Mouse (Mus musculus) erythroblast, adult 5-6 weeks (primary cell): ENCODE measurements around the gene Plgrkt. TPM values are rescaled to one million over a fixed set of nuclear protein-coding genes. Genes with fewer than 3 reads are reported as not detected.

Experiments
- ATAC-seq: replicated peaks from 2 replicates; pipeline ENCODE4 v1.8.0; 2016; ENCODE audit warnings: moderate number of reproducible peaks, mild to moderate bottlenecking, moderate TSS enrichment, inconsistent platforms; ENCODE audit not compliant: poor library complexity, low FRiP score, severe bottlenecking
- total RNA-seq, 2 experiments: library from RNA; stranded (forward) in 1 of 2; stranded (reverse) in 1 of 2; fragments of 150-400 nt in 1 of 2; fragments of 200-764, 138-1000 nt in 1 of 2; gene quantifications; 2 replicates each; pipeline versions ENCODE4 v1.2.3 to v1.2.4; 2015 to 2017; ENCODE audit warnings: low replicate concordance in 2 of 2

The Plgrkt gene
- total RNA-seq, 2 experiments from 2014 or later = 38.1 to 81.7 TPM

DNA sequence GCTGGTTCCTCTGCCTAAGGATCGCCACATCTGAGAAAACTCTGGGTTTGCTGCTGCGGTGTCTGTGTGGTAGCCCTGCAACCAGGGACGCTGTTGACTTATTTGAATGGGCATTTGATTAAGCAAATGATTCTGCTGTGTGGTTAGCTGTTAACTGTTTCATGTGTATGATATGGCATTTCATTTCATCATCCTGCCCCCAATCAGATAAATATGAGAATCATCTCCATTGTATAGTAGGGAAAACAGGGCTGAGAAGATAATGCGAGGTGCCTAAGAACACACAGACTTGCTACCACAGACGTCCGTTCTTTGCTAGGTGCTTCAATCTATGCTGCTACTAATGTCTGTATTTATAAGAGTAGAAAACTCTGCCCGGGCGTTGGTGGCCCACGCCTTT lies 17.2 kb upstream of the Plgrkt start:
- no peak for ATAC-seq

DNA sequence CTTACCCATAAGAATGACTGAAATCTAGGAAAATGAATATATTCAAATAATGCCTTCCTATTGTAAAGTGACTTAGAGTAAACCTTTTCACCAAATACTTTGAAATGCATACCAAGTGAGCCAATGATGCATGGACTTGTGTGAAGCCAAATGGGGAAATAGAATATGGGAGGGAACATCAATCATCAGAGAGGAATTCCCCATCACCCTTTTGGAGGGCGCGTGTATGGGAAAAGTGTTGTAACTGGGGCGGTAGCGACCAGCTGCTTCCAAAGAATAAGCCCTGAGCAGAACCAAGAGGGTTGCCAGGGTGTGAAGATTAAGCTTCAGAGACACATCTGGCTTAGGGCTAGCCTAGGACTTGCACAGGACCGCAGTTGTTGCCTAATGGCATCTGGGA lies 16.2 kb upstream of the Plgrkt start:
- no peak for ATAC-seq

DNA sequence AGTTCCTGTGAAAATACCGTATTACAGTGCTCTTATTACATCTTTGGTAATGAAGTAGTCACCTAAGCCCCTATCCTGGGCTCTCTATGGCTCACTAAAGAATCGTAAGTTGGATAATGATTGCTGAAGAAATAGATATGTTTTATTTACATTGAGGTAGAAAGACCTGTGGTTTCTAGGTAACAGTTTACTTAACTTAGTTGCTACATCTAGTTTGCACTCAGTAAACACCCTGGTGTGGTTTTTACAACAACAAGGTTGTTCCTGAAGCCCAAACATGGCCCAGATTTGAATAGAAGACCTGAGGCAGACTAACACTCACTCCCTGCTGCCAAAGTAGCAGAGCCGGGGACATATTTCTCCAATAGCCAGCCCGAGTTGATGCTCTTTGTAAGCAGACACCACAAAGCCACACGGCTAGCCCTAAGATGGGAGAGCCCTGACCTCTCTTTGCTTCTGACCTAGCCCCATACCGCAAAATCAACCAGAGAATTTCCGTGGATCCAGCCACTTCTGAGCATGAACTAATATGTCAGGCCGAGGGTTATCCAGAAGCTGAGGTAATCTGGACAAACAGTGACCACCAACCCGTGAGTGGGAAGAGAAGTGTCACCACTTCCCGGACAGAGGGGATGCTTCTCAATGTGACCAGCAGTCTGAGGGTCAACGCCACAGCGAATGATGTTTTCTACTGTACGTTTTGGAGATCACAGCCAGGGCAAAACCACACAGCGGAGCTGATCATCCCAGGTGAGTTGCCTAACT lies 12.8 kb upstream of the Plgrkt start:
- ATAC-seq = no peak

DNA sequence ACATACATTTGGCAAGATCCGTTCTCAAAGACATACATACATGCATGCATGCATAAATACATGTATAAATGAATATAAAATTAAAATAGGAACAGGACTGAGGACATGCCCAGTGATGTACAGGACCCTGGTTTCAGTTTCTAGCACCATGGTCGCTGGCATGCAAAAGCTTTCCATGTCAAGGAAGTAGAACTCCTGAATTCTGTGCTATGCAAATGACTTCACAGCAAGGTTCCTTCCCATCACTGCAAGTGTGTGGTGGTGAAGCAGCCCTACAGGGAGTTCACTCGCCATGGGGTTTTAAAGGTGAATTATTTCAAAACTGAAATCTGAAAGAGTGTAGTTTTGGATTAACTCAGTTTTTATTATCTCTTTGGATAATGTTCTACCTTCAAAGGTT lies 9.2 kb upstream of the Plgrkt start:
- ATAC-seq = no peak

DNA sequence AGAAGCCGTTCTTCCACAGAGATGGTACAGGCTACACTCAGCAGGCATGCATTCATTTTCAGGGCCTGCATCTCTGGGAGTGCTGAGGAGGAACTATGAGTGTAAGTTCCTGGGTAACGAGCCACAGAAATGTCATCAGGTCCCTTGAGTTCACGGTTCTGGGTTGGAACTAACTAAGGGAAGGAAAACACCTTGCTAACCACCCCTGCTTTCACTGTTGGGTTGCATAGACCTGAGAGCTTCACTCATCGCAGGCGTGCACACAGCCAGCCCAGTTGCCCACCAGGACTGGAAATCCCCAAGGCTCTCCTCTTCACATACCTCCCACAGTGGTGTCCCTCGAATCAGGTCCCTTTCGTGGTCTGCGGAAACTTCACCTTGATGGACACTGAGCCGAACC lies 7.8 kb upstream of the Plgrkt start:
- ATAC-seq = no peak

DNA sequence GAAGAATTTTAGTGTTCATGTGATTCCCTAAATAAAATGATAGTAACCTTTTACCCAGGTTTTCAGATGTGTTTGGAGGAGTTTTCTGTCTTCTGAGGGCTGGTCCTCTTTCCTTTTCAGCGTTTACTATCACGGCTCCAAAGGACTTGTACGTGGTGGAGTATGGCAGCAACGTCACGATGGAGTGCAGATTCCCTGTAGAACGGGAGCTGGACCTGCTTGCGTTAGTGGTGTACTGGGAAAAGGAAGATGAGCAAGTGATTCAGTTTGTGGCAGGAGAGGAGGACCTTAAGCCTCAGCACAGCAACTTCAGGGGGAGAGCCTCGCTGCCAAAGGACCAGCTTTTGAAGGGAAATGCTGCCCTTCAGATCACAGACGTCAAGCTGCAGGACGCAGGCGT lies 6.2 kb upstream of the Plgrkt start:
- ATAC-seq = no peak

DNA sequence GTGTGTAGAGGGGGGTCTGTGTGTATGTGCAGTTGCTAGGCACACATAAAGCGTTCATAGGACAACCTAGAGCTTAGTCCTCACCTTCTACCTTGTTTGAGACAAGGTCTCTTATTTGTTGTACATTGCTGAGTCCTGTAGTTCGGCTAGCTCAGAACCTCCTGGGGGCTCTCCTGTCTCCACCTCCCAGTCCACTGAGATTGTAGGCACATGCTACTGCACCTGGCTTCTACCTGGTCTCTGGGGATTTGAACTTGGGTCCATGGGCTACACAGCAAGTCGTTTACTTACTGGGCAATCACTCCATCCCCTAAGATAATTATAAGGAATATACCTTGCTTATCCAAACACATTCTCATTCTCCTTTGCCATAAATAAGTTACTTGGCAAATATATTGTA lies 5.4 kb upstream of the Plgrkt start:
- ATAC-seq = no peak

DNA sequence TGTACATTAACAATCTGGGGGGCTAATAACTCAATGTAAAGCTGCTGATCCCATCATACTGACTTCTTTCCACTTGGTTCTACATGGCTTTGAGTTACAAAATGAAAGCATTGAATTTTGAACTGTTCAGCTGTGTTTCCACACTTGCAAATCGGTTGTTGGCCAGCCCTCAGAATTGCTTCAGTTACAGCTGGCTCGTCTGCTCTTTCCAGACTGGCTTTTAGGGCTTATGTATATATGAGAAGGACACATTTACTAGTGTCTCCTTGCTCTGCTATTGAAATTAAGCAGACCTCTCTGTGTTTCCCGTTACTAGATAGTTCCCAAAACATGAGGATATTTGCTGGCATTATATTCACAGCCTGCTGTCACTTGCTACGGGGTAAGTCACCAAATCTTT lies 4.9 kb upstream of the Plgrkt start:
- ATAC-seq = no peak

DNA sequence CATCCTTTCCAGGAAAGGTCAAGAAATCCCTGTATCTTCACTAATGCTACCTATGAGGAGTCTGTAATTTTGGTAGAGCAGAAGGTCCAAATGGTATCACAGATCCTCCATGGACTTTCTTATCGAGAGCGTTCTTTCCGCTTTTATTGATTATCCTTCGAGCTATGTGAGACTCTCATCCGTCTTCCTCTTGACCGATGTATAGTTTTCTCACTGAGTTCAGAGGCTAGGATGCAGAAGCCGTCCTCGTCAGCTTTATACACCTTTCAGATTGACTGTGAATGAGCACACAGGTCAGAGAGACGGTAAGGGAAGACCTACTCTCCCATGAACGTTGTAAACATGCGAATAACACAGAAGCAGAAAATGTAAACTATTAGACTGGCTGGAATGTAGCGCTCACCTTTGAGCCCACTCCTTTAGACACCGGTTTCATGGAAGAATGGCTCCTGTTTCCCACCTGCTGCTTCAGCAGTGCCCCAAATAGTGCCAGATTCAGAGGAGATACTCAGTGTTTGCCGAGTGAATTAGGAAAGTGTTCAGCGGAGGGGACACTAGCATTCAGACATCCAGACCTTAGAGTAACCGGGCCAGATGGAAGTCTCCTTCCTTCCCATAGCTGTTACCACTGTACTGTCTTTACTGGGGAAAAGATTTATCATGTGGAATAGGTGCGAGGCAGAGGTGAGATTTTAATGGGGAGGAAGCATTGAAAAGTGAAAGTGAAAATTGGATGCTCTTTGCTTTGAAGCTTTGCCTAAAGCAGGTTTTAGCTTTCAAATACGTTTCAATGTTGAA lies 4.3 kb upstream of the Plgrkt start:
- ATAC-seq = no peak

DNA sequence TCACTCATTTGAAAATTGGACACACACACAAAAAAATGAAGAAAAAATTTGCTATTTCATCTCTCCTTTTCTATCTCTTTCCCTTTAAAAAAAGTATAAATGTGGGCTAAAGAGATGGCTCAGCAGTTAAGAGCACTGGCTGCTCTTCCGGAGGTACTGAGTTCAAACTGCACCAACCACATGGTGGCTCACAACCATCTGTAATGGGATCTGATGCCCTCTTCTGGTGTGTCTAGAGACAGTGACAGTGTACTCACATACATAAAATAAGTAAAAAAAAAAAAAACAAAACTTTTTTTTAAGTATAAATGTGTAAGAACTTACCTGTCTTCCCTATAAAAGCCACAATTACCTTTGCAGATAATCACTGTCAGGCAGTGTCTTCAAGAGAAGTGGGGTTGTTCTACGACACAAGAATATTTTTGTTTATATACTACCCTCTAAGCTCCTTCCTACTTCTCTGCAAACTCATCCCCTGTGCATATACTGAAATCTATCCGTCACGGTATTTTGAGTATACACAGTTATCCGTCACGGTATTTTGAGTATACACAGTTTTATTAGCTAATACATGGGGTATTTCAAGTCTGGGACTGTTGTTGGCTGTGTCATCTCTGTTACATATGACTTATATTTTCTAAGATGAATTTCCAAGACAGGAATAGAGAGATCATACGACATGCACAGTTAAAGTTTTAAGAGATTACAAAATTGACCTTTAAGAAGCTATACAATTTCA lies 3.5 kb upstream of the Plgrkt start:
- no peak for ATAC-seq

DNA sequence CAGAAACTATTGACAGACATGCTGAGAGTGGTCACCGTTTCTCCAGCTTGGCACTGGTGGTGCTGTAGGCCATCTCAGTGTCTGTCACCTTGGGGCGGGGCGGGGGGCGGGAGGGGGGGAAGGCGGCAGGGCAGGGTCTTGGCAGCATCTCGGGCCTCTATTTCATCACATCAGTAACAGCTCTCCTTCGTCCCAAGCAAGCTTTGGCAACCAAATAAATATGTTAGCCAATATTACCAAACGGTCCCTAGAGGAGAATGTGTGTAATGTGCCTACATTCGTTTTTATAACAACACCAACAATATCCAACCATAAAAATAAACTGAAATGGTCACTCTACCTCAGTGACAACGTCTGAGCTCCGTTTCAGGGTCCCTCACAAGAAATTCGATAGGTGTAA lies 2.9 kb upstream of the Plgrkt start:
- no peak for ATAC-seq

DNA sequence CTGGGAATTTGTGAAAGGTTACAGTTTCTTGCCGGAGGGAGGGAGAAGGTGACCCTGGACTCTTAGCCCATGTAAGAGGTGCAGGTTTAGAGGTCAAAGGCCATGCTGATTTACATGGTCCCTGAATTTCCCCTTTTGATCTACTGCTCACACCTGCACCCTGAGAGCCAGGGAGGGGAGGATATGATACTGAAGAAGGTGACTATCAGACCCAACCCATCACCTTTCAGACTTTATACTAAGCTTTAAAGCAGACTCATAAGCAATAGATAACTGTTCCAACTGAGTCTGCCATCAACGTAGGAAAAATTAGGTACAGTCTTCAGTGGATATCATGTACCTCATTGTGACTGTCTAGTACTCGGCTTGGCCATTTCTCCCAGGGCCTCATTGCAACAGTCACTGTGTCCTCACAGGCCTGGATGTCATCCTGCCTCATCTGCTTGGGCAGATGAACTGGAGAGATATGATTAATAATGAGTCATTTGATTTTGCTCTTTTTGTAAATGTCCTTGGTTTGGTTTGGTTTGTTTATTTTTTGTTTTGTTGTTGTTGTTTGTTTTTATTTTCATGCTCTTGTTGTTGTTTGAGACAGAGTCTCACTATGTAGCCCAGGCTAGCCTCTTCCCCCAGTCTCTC lies 1.6 kb upstream of the Plgrkt start:
- ATAC-seq = no peak

DNA sequence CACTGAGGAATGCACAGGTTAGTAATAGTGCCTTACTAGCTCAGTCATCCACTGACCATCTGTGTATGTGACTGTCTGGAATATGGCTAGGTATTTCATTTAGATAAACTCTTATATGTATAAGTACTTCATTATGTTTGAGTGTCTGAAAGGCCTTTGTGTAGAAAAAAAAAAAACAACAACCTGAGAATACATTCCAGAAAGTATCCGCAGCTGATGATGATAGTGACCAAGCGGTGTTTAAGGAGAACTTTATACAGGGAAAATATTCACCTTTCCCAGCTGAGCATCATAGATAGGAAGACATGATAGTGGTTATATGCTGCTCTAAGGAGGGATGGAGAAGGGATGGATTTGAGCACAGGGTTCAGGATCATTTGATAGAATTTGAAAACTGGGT lies 851 bp upstream of the Plgrkt start:
- ATAC-seq = no peak

DNA sequence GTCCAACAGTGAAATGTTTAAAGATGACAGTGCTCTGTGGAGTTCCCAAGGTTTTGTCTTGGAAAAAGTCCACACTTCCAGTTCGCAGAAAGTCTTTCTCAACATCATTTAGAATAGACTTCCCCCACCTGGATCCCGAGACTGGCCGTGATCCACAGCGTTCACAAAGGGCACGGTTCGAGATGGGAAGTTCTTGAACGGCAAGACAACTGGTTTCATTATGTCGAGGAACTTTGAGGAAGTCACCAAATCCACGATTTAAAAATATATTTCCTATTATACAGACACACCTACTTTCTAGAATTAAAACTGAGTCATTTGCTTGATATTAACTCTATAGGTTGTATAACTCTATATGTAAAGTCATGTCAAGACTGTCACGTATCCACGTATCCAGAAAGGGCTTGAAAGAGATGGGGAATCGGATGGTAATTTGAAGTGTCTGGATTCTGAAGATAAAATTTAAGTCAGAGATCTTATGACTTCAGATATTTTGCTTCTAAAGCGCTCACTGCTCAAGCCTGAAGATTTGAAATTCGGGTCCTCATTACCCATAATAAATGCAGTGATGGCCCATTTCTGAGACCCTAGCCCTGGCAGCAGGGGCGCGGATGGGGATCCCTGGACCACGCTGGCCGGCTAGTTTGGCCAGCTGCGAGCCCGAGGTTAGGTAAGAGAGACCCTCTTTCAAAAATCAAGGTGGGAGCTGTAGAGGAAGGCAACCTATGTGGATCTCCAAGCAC lies 793 bp downstream of the Plgrkt start:
- no peak for ATAC-seq

DNA sequence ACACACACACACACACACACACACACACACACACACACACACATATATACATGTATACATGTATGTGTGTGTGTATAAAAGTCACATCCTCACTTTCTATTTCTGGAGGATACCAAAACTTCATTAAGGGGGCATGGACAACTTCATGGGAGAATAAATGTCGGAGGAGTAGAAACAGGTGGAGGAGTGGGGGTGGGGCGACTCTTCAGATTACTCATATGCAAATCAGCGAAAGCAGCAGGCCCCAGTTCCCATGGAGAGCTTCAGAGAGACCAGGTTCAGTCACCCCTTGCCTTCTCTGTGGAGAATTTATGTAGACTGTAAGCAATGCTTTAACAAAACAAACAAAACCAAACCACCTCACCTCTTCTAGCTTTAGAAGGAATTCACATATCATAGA lies 2.1 kb downstream of the Plgrkt start:
- no peak for ATAC-seq

DNA sequence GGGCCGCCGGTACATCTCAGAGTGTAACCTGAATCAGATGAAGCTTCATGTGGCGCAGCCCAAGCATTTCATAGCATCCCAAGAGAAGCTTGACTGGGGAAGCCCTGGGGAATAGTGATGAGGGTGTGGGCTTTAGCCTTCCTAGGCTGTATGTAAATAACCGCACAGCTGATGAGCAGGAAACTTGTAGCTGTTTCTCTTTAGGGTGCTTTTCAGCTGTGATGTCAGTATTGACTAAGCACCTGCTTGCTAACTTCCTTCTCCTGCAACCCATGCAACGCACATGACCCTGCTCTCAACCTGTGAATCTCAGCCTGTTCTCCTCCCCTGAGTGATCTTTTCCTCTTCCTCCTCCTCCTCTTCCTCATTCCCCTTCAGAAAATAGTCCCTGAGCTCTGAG lies 3.1 kb downstream of the Plgrkt start:
- no peak for ATAC-seq

DNA sequence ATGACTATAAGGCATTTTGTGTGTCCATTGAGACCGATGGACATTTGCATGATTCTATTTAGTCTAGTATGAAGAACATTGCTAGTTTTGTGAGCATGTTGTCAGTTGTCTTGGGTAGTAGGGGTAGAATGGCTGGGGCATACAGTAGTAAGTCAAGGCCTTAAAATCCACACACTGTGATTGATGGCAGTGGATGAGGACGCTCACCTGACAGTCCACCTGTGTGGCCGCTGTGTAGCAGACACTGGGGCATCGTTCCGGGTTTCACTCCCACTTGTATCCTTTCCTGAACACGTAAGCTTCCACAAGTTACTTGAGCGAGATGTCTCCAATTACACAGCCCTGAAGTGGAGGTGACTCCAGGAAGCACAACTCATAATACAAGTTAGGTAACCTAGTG lies 3.6 kb downstream of the Plgrkt start:
- no peak for ATAC-seq

DNA sequence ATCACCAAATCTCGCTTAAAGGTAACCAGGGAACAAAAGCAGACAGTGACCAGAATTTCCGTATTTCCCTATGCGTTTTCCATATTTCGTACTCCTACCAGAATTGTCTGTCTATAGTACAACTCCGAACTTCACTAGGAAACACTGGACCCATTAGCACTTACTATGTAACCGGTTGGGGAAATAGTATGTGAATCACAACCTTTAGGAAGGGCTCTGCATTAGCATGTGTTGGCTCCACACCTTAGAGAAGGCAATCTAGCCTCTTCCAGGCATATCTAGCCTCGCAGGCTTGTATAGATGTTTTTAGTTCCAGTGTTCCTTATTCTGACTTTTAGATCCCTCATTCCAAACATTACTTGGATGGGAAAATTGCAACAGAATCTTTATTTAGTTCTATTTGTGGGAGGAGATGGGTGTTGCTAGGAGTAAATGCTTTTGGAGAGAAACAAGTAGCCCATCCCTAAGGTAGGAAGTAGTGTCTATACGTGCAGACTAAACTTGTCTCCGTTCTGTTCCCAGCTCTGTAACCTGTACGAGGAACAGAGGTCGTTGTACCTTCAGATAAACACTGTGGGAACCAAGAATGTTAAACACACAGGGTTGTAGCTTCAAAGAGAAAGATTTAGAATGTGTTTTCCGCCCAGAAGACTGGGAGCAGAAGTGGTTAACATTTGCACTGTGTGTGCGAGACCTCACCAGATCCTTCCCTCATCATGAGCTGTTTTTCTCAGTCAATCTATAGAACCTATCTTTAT lies 4.8 kb downstream of the Plgrkt start:
- no peak for ATAC-seq
